Mouse (Mus musculus): Measurements from ENCODE around the gene Dirc2.

GRCm38 (mm10) chr16:35707004-35707403 is 62.2 kb downstream of the Dirc2 start:
- TF ChIP-seq MAFK (IDR thresholded peaks at IDR 0.05; ENCODE audit: insufficient read depth, low read depth, low read length) (no peak), CHD2 (IDR thresholded peaks at IDR 0.05; ENCODE audit: low read depth, low read length) (no peak), ZNF384 (IDR thresholded peaks at IDR 0.05; ENCODE audit: low read depth, low read length) (no peak), HCFC1 (IDR thresholded peaks at IDR 0.05; ENCODE audit: borderline replicate concordance, insufficient read depth, low read length) (no peak), ZC3H11A (IDR thresholded peaks at IDR 0.05; ENCODE audit: borderline replicate concordance, low read depth, low read length) (no peak)

Measured in ES-E14 (cell line).